Mouse (Mus musculus): Measurements from ENCODE around the gene Lgals8.

DNA sequence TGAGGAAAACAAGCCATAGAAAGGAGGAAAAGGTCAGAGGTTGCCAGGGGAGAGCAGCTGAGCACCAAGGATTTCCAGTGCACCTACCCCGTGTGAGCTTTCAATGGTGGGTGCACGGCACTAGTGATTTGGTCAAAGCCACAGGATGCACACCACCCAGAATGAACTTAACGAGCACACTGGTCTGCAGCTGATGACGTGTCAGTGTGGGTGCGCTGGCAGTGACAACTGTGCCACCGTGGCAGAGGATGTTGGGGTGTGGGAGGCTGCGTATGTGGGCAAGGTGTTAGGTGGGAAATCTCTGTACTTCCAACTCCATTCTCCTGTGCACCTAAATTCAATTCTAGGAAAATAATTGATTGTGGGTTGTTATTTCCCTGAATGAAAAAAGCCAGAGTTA, 34.4 kb upstream of the Lgals8 start:
- TF ChIP-seq CTCF (IDR thresholded peaks at IDR 0.05; ENCODE audit: low read depth, low read length) (no peak), POLR2A (IDR thresholded peaks at IDR 0.05; ENCODE audit: borderline replicate concordance, low read depth, low read length) (no peak)

All from bone marrow macrophage, adult 2 months (primary cell).